Mouse (Mus musculus) heart, postnatal 25 days (tissue): Measurements from ENCODE around the gene Usp4. TPM values are rescaled to one million over a fixed set of nuclear protein-coding genes. Genes with fewer than 3 reads are reported as not detected.

Experiments used
- DNase-seq: peaks from one replicate; pipeline ENCODE4 v3.0.0; 2022; ENCODE audit warnings: low spot score
- intact Hi-C: fragments of 180-260 bp; cut with DNase I; formaldehyde crosslinking; loops from one replicate; pipeline ENCODE4 v1.15.1; 2025
- total RNA-seq, 2 experiments: library from RNA; stranded (reverse); gene quantifications; 2 replicates each; pipeline ENCODE4 v1.2.3; 2021

The Usp4 gene
- total RNA-seq, 2 experiments from 2014 or later = 71.1 to 71.4 TPM

GRCm38 (mm10) chr9:108340258-108341138 is 7.2 kb upstream of the Usp4 start:
- DNase-seq = no peak
- intact Hi-C loops = no loop called here

- intact Hi-C loops = no loop called here
- DNase-seq = no peak
Observed at GRCm38 (mm10) chr9:108341139-108341475, 6.5 kb upstream of the Usp4 start.

GRCm38 (mm10) chr9:108341801-108342200 is 5.9 kb upstream of the Usp4 start:
- intact Hi-C loops = no loop called here
- no peak for DNase-seq

GRCm38 (mm10) chr9:108342301-108342831 is 5.3 kb upstream of the Usp4 start:
- intact Hi-C loops = no loop called here
- no peak for DNase-seq

GRCm38 (mm10) chr9:108343331-108343730 is 4.3 kb upstream of the Usp4 start:
- no peak for DNase-seq
- intact Hi-C loops = no loop called here

- no peak for DNase-seq
- intact Hi-C loops = no loop called here
Observed at GRCm38 (mm10) chr9:108343835-108344234, 3.8 kb upstream of the Usp4 start.

- no peak for DNase-seq
- intact Hi-C loops = no loop called here
Observed at GRCm38 (mm10) chr9:108344471-108344870, 3.2 kb upstream of the Usp4 start.

- intact Hi-C loops = loop anchor here (1.0 kb wide), 2 partner anchors 8 to 41 kb away; partner anchors contain the start of genes Rhoa and Tcta
- no peak for DNase-seq
Observed at GRCm38 (mm10) chr9:108347024-108347423, 629 bp upstream of the Usp4 start.

GRCm38 (mm10) chr9:108348290-108348680 is 632 bp downstream of the Usp4 start:
- DNase-seq = no peak
- intact Hi-C loops = no loop called here

GRCm38 (mm10) chr9:108349727-108350126 is 2.1 kb downstream of the Usp4 start:
- intact Hi-C loops = no loop called here
- DNase-seq = no peak

- no peak for DNase-seq
- intact Hi-C loops = no loop called here
Observed at GRCm38 (mm10) chr9:108378234-108378633, 30.6 kb downstream of the Usp4 start.

GRCm38 (mm10) chr9:108378736-108379135 is 31.1 kb downstream of the Usp4 start:
- intact Hi-C loops = no loop called here
- DNase-seq = no peak

GRCm38 (mm10) chr9:108379294-108379693 is 31.6 kb downstream of the Usp4 start:
- no peak for DNase-seq
- intact Hi-C loops = no loop called here

GRCm38 (mm10) chr9:108381382-108381781 is 33.7 kb downstream of the Usp4 start:
- intact Hi-C loops = no loop called here
- no peak for DNase-seq

- intact Hi-C loops = no loop called here
- no peak for DNase-seq
Observed at GRCm38 (mm10) chr9:108385006-108385405, 37.4 kb downstream of the Usp4 start.

- no peak for DNase-seq
- intact Hi-C loops = no loop called here
Observed at GRCm38 (mm10) chr9:108386816-108387215, 39.2 kb downstream of the Usp4 start.

GRCm38 (mm10) chr9:108388601-108389000 is 40.9 kb downstream of the Usp4 start:
- intact Hi-C loops = no loop called here
- DNase-seq = no peak

- intact Hi-C loops = no loop called here
- no peak for DNase-seq
Observed at GRCm38 (mm10) chr9:108389220-108389619, 41.6 kb downstream of the Usp4 start.

- intact Hi-C loops = no loop called here
- no peak for DNase-seq
Observed at GRCm38 (mm10) chr9:108392676-108393075, 45.0 kb downstream of the Usp4 start, which contains the start of gene 1700102P08Rik. Gene 1700102P08Rik (plus strand): TSS chr9:108392805.

GRCm38 (mm10) chr9:108394191-108394590 is 46.5 kb downstream of the Usp4 start:
- no peak for DNase-seq
- intact Hi-C loops = no loop called here

- intact Hi-C loops = loop anchor here (5.0 kb wide), 1 partner anchor 57 kb away; no protein-coding TSS in a partner anchor
- no peak for DNase-seq
Observed at GRCm38 (mm10) chr9:108395427-108395826, 47.8 kb downstream of the Usp4 start.
